Mouse (Mus musculus) neural tube, embryonic 12.5 days (tissue): Measurements from ENCODE around the gene Il10rb. TPM values are rescaled to one million over a fixed set of nuclear protein-coding genes. Genes with fewer than 3 reads are reported as not detected.

Source experiments
- ATAC-seq: fragments of 200-750 bp; cut with Nextera tagmentation; 2 replicates; pipeline ENCODE4 v1.8.0; 2017; ENCODE audit warnings: low read depth, mild to moderate bottlenecking, moderate TSS enrichment, moderate library complexity; ENCODE audit not compliant: low FRiP score
- H3K27ac ChIP-seq: fragments of 300-500 bp; sonication (generic); 2 replicates; pipeline ENCODE4 v1.5.1; 2016
- H3K27me3 ChIP-seq: fragments of 300-500 bp; sonication (generic); replicated peaks from 2 replicates; pipeline ENCODE4 v1.6.1; 2016; ENCODE audit warnings: mild to moderate bottlenecking
- H3K36me3 ChIP-seq: fragments of 300-500 bp; sonication (generic); 2 replicates; pipeline ENCODE4 v1.6.1; 2016; ENCODE audit warnings: mild to moderate bottlenecking
- H3K4me1 ChIP-seq: fragments of 300-500 bp; sonication (generic); 2 replicates; pipeline ENCODE4 v1.6.1; 2016
- H3K4me2 ChIP-seq: fragments of 300-500 bp; sonication (generic); replicated peaks from 2 replicates; pipeline ENCODE4 v1.6.1; 2016; ENCODE audit warnings: mild to moderate bottlenecking
- H3K4me3 ChIP-seq: fragments of 300-500 bp; sonication (generic); 2 replicates; pipeline ENCODE4 v1.5.1; 2016
- H3K9ac ChIP-seq: fragments of 300-500 bp; sonication (generic); 2 replicates; pipeline ENCODE4 v1.6.1; 2016; ENCODE audit warnings: mild to moderate bottlenecking
- H3K9me3 ChIP-seq: fragments of 300-500 bp; sonication (generic); 2 replicates; pipeline ENCODE4 v1.6.1; 2016; ENCODE audit warnings: mild to moderate bottlenecking
- WGBS: fragments of 180-500 bp; shearing (Covaris S2); methylation state at CpG from one replicate; pipeline ENCODE4 v1.1.7; 2016; 5-methylcytosine and 5-hydroxymethylcytosine counted together
- polyA plus RNA-seq: library from polyadenylated mRNA; unstranded; fragments of >200 nt; fragmentation: Nextera tagmentation; extraction: Ambion mirVana; gene quantifications from 2 replicates; pipeline ENCODE4 v1.2.1, GENCODE M21; 2016

The Il10rb gene
- polyA plus RNA-seq, 1 experiment from 2014 or later, result 9.0 TPM

GRCm38 (mm10) chr16:91385621-91386020 lies 20.3 kb upstream of the Il10rb start:
- Histone ChIP-seq H3K4me3 (no peak overlapping the region), H3K36me3 (peaks cover 45% of the 10 kb centered on the region), H3K27ac (no peak overlapping the region), H3K4me1 (no peaks in the 10 kb centered on the region), H3K9ac (no peak overlapping the region), H3K4me2 (no peak overlapping the region), H3K27me3 (no peaks in the 10 kb centered on the region), H3K9me3 (no peaks in the 10 kb centered on the region)
- 49% methylated on average over 10 of the region's 10 CpGs for WGBS
- no peak for ATAC-seq

GRCm38 (mm10) chr16:91386419-91387120 lies 19.4 kb upstream of the Il10rb start:
- Histone ChIP-seq H3K4me3 (no peak overlapping the region), H3K4me2 (no peak overlapping the region), H3K9me3 (no peaks in the 10 kb centered on the region), H3K36me3 (peaks cover 45% of the 10 kb centered on the region), H3K27me3 (no peaks in the 10 kb centered on the region), H3K27ac (no peak overlapping the region), H3K9ac (no peak overlapping the region), H3K4me1 (no peaks in the 10 kb centered on the region)
- no peak for ATAC-seq
- WGBS, result 92% methylated on average over 10 of the region's 10 CpGs

- Histone ChIP-seq H3K9me3 (no peaks in the 10 kb centered on the region), H3K4me2 (no peak overlapping the region), H3K36me3 (peaks cover 46% of the 10 kb centered on the region), H3K4me1 (no peaks in the 10 kb centered on the region), H3K27me3 (no peaks in the 10 kb centered on the region), H3K27ac (no peak overlapping the region), H3K4me3 (no peak overlapping the region), H3K9ac (no peak overlapping the region)
- 91% methylated on average over 3 of the region's 3 CpGs for WGBS
- ATAC-seq, result no peak
Observed at GRCm38 (mm10) chr16:91387121-91387486, 18.9 kb upstream of the Il10rb start.

DNA sequence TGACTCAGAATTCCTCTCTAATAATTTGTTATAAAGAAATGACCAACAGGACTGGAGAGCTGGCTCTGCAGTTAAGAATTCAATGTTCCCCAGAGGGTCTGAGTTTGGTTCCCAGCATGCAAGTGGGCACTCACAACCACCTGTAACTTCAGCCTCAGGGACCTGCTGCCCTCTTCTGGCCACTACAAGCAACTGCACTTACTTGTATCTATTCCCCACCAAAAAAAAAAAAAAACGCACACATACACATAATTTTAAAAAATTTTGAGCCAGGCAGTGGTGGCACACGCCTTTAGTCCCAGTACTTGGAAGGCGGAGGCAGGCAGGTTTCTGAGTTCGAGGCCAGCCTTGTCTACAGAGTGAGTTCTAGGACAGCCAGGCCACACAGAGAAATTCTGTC lies 15.9 kb upstream of the Il10rb start:
- no peak overlapping the region for H3K9ac ChIP-seq
- H3K4me2 ChIP-seq, result no peak overlapping the region
- no peaks in the 10 kb centered on the region for H3K4me1 ChIP-seq
- H3K9me3 ChIP-seq, result no peaks in the 10 kb centered on the region
- no peak overlapping the region for H3K4me3 ChIP-seq
- no peak for ATAC-seq
- no peaks in the 10 kb centered on the region for H3K27me3 ChIP-seq
- no peak overlapping the region for H3K27ac ChIP-seq
- 91% methylated on average over 4 of the region's 4 CpGs for WGBS
- H3K36me3 ChIP-seq, result peaks cover 66% of the 10 kb centered on the region

GRCm38 (mm10) chr16:91391421-91391820 lies 14.5 kb upstream of the Il10rb start, which contains the start of gene Gm21970:
Gm21970 (plus strand) TSS chr16:91391721.
- no peaks in the 10 kb centered on the region for H3K27me3 ChIP-seq
- H3K4me2 ChIP-seq, result no peak within 1 kb of the TSS
- no peak for ATAC-seq
- no peak within 1 kb of the TSS for H3K4me3 ChIP-seq
- 80% methylated on average over 5 of the region's 5 CpGs for WGBS
- H3K27ac ChIP-seq, result no peak within 1 kb of the TSS
- H3K9ac ChIP-seq, result no peak within 1 kb of the TSS
- no peaks in the 10 kb centered on the region for H3K4me1 ChIP-seq
- H3K36me3 ChIP-seq, result peaks cover 63% of the 10 kb centered on the region
- no peaks in the 10 kb centered on the region for H3K9me3 ChIP-seq

DNA sequence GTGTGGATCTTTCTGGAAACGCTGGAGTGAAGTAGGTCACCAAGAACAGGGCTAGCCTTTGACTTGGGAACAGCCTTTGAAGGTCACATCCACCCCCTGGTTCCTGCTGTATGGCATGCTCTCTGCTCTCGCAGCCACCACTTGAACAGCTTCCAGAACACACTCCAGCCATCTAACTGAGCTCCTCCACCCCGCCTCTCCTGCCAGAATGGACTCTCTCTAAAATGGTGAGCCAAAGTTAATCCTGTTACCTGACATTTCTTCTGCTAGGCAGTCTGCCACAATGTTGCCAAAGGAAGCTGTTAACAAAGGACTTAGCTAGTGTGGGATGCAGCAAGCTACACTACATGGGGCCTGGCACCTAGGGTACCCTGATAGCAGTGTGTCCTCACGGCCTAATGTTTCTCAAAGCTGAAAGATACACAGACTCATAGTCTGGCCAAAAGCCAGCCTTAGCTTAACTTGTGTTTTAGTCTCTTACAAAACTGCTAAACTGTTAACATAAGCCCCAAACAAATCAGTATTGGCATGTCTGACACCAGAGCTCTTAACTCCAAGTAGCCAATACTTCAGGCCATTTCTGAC lies 11.0 kb upstream of the Il10rb start:
- no peak for ATAC-seq
- no peak overlapping the region for H3K4me3 ChIP-seq
- no peaks in the 10 kb centered on the region for H3K4me1 ChIP-seq
- H3K9me3 ChIP-seq, result no peaks in the 10 kb centered on the region
- H3K27me3 ChIP-seq, result no peaks in the 10 kb centered on the region
- H3K4me2 ChIP-seq, result no peak overlapping the region
- H3K9ac ChIP-seq, result no peak overlapping the region
- H3K36me3 ChIP-seq, result peaks cover 39% of the 10 kb centered on the region
- H3K27ac ChIP-seq, result no peak overlapping the region
- WGBS, result 88% methylated on average over 4 of the region's 4 CpGs

DNA sequence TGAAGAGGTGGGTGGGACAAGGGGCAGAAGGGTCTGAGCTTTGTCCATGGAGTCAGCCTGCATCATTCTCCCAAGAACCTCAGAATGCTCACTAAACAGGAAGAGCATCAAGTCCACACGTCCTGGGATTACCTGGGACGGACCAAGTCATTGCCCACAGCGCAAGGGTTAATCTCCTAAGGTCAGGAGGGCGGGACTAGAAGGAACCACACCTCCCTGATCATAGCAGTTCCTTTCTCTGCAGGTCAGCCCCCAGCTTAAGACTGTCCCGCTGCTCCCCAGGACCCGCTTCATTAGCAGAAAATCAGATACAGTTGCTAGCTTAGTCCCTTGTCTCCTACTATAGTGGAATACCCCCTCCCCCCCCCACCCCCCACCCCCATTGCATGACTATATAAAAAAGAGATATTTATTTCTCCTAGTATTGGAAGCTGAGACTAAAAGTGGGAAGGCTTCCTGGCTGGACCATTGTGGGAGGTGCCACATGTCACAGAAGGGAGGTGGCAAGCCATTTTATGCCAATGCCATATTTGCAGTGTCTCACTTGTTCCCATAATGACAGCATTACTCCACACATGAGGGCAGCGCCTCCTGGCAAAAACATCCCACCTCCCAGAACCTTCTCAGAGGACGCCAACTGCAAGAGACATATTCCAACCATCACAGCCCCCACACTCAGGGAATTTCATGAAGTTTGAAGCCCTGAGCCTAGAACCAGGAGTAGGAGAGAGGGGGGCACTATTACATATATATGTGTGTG lies 10.2 kb upstream of the Il10rb start:
- Histone ChIP-seq H3K9me3 (no peaks in the 10 kb centered on the region), H3K27me3 (no peaks in the 10 kb centered on the region), H3K27ac (no peak overlapping the region), H3K36me3 (peaks cover 39% of the 10 kb centered on the region), H3K4me3 (no peak overlapping the region), H3K4me1 (no peaks in the 10 kb centered on the region), H3K9ac (no peak overlapping the region), H3K4me2 (no peak overlapping the region)
- WGBS, result 65% methylated on average over 8 of the region's 8 CpGs
- ATAC-seq, result no peak

DNA sequence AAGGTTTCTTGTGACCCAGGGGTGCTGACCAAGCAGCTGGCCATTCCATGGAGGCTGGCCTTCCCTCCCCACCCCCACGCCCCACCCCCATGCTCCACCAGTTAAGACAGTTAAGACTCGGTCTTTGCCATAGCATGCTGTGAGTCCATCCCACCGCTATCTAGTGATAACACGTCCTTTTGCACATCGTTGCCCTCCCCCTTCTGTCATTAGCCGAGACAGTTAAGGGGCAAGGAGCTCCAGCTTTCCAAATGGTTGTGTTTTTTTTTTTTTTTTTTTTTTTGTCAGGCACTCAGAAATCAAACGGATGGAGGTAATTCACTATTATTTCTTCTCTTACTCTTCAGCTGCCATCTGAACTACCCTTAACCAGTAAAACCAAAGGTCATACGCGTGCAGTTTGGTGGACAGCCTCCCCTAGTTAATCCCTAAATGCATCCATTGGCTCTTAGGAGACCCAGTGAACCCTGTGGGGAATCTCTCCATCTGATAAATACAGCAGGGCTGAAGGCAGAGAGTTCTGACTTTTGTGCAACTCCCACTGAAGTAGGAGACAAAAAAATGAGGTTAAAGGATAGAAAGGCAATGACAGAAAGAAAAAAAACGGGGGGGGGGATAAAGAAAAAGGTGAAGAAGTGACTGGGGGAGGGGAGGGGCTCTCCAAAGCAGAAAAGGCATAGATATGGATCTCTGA lies 9.0 kb upstream of the Il10rb start:
- ATAC-seq, result no peak
- no peak overlapping the region for H3K4me2 ChIP-seq
- no peak overlapping the region for H3K27ac ChIP-seq
- WGBS, result 79% methylated on average over 10 of the region's 10 CpGs
- no peaks in the 10 kb centered on the region for H3K9me3 ChIP-seq
- H3K9ac ChIP-seq, result no peak overlapping the region
- peaks cover 35% of the 10 kb centered on the region for H3K36me3 ChIP-seq
- H3K4me1 ChIP-seq, result no peaks in the 10 kb centered on the region
- no peak overlapping the region for H3K4me3 ChIP-seq
- H3K27me3 ChIP-seq, result no peaks in the 10 kb centered on the region

- no peak for ATAC-seq
- WGBS, result 89% methylated on average over 12 of the region's 12 CpGs
- H3K4me3 ChIP-seq, result no peak overlapping the region
Observed at GRCm38 (mm10) chr16:91398030-91398429, 7.9 kb upstream of the Il10rb start.

GRCm38 (mm10) chr16:91398944-91399343 lies 7.0 kb upstream of the Il10rb start:
- 95% methylated on average over 7 of the region's 7 CpGs for WGBS
- no peak for ATAC-seq

More at GRCm38 (mm10) chr16:91398030-91398429, 7.9 kb upstream of the Il10rb start:
- Histone ChIP-seq H3K9ac (no peak overlapping the region), H3K27me3 (no peaks in the 10 kb centered on the region), H3K27ac (no peak overlapping the region), H3K4me2 (no peak overlapping the region), H3K9me3 (no peaks in the 10 kb centered on the region), H3K4me1 (no peaks in the 10 kb centered on the region), H3K36me3 (peaks cover 25% of the 10 kb centered on the region)

DNA sequence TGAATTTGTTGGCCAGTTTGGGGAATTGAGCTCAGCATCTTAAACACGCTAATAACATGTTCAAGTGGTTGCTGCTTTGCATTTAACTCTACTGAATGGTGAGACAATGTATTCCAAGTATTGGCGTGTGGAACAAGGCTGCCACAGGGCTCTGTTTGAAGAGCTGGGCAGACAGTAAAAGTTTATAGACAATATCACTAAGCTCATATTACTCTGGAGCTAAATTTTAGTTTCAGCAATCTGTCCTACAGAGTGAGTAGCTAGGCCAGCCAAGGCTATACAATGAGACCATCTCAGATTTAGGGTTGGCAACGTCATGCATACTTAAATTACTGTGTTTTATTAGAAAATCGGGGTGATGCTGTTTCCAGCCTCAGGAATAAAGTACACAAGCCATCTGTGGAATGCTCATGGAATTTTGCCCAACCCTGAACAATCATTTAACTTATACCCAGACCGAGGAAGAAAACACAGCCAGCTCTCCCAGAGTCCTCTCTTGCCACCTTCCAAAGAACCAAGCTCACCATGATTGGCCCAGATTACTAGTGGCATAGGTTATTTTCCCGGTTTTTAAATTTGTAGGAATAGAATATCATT lies 4.3 kb upstream of the Il10rb start:
- Histone ChIP-seq H3K9me3 (no peaks in the 10 kb centered on the region), H3K9ac (no peak overlapping the region), H3K27ac (no peak overlapping the region), H3K36me3 (peaks cover 16% of the 10 kb centered on the region), H3K4me2 (no peak overlapping the region), H3K4me1 (peaks cover 9% of the 10 kb centered on the region; the same call in 1 of the 2 replicates), H3K27me3 (0 out of 2 replicates have a peak, but pooled peaks cover 3% of the 10 kb centered on the region), H3K4me3 (no peak overlapping the region)
- no peak for ATAC-seq
- whole genome bisulfite sequencing, result 89% methylated on average over 6 of the region's 6 CpGs

More at GRCm38 (mm10) chr16:91398944-91399343, 7.0 kb upstream of the Il10rb start:
- peaks cover 20% of the 10 kb centered on the region for H3K36me3 ChIP-seq
- H3K4me3 ChIP-seq, result no peak overlapping the region
- H3K9me3 ChIP-seq, result no peaks in the 10 kb centered on the region
- H3K4me2 ChIP-seq, result no peak overlapping the region
- H3K4me1 ChIP-seq, result no peaks in the 10 kb centered on the region
- no peak overlapping the region for H3K9ac ChIP-seq
- no peaks in the 10 kb centered on the region for H3K27me3 ChIP-seq
- no peak overlapping the region for H3K27ac ChIP-seq
